Mouse (Mus musculus) erythroblast, adult 5-6 weeks (primary cell): ENCODE data around the gene Stag3. TPM values are rescaled to one million over a fixed set of nuclear protein-coding genes. Genes with fewer than 3 reads are reported as not detected.
A peak's percentile ranks its signal among the peaks of the same experiment; 100 is the strongest.

ENCODE experiments used
- ATAC-seq: replicated peaks from 2 replicates; pipeline ENCODE4 v1.8.0; 2016; ENCODE audit warnings: moderate number of reproducible peaks, mild to moderate bottlenecking, moderate TSS enrichment, inconsistent platforms; ENCODE audit not compliant: poor library complexity, low FRiP score, severe bottlenecking
- total RNA-seq, 2 experiments: library from RNA; stranded (forward) in 1 of 2; stranded (reverse) in 1 of 2; fragments of 150-400 nt in 1 of 2; fragments of 200-764, 138-1000 nt in 1 of 2; gene quantifications; 2 replicates each; pipeline versions ENCODE4 v1.2.3 to v1.2.4; 2015 to 2017; ENCODE audit warnings: low replicate concordance in 2 of 2

The Stag3 gene
- total RNA-seq (2015; ENCODE audit: low replicate concordance) (9.0 and 25.7 TPM in 2 replicates), total RNA-seq (2017; ENCODE audit: low replicate concordance) (5.6 and 10.9 TPM in 2 replicates)

GRCm38 (mm10) chr5:138279585-138280424 lies at the start of gene Stag3, which contains the start of the genes Gm43720 and Gpc2:
Gene Stag3, plus strand, starts transcription at chr5:138280240.
Gene Gm43720, minus strand, starts transcription at chr5:138279958.
Gene Gpc2, minus strand, starts transcription at chr5:138280005.
- ATAC-seq, result peak; percentile 94

- ATAC-seq, result no peak
Observed at GRCm38 (mm10) chr5:138233778-138234177, 46.3 kb upstream of the Stag3 start.

GRCm38 (mm10) chr5:138234224-138234623 lies 45.8 kb upstream of the Stag3 start:
- ATAC-seq, result no peak

DNA sequence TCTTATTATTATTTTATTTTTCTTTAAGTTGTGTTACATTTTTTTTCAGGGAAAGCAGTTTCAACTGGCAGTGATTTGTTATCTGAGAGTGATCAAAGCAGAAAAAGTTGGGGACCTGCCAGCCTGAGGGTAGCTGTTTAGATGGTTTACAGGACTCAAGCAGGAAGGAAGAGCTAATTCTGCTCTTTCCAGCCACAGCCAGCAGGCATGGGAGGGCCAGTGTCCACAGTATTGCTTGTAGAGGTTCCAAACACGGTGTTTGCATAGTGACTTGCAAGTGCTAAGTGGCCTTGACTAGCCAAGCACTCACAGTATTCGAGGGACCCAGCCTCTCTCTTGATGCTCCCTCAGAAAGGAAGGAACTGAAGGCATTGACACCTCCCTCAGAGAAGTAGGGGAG lies 38.5 kb upstream of the Stag3 start:
- no peak for ATAC-seq

DNA sequence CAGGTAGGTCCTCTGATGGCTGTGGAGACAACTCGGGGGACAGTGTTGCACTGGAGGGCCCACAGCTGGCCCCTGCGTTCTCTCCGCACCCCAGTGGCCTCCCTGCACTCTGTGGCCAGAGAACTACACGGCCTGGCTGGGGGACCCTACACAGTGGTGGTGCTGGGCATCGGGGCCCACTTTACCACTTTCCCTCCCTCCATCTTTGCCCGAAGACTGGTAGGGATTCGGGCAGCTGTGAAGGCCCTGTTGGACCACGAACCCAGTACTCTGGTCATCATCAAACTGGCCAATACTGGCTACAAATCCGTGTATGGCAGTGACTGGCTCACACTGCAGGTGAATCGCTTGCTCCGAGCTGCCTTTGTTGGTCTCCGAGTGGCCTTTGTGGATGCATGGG lies 28.9 kb upstream of the Stag3 start:
- ATAC-seq, result no peak

DNA sequence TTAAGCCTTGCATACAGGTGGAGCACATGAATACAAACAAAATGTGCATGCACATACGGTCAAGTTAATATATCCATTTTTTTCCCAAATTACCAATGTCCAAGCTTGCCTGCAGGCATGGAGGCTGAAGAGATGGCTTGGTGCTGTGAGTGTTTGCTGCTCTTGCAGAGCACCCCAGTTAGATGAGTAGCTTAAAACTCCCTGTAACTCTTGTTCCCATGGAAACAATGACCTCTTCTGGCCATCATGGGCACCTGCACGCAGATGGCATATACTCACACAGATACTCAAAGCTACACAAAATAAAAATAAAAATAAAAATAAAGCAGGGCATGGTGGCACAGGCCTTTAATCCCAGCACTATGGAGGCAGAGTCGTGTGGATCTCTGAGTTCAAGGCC lies 27.0 kb upstream of the Stag3 start:
- no peak for ATAC-seq

- peak; percentile 98 for ATAC-seq
Observed at GRCm38 (mm10) chr5:138255353-138256093, 24.5 kb upstream of the Stag3 start, which contains the start of gene Lamtor4. Gene Lamtor4, plus strand, starts transcription at chr5:138255482.

- no peak; the same call in 1 of the 2 replicates for ATAC-seq
Observed at GRCm38 (mm10) chr5:138256094-138256467, 24.0 kb upstream of the Stag3 start.

GRCm38 (mm10) chr5:138256966-138257584 lies 23.0 kb upstream of the Stag3 start:
- ATAC-seq, result no peak

GRCm38 (mm10) chr5:138257585-138257978 lies 22.5 kb upstream of the Stag3 start:
- no peak for ATAC-seq

DNA sequence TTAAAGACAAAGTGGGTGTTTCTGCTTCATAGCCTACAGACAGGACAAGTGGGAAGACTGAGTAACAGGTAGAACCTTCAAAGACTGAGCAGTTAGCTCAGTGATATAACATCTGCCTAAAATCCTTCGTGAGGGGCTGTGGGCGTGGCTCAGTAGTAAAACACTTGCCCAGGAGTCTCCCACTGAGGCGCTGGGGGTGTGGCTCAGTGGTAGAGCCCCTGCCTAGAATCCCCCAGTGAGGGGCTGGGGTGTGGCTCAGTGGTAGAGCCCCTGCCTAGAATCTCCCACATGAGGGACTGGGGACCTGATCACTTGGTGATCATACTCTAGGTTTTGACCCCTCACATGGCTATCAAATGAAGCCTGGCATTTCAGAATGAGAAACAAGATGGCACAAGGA lies 22.0 kb upstream of the Stag3 start:
- ATAC-seq, result no peak

GRCm38 (mm10) chr5:138258542-138258941 lies 21.5 kb upstream of the Stag3 start:
- ATAC-seq, result no peak

DNA sequence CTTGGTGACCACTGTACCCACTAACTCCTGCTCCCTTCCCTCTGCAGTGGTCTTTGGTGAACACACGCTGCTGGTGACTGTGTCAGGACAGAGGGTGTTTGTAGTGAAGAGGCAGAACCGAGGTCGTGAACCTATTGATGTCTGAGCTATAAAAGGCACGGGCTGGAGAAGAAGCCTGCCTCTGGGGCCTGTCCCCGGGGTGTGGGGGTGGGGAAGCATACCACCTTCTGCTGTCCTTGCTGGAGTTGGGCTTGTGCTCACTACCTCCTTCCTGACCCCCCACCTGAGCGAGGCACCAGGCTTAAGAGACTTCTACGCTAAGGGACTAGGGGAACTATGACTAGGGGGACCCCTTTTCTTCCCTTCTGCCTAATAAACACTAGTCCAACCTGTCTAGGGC lies 21.0 kb upstream of the Stag3 start:
- ATAC-seq, result no peak

DNA sequence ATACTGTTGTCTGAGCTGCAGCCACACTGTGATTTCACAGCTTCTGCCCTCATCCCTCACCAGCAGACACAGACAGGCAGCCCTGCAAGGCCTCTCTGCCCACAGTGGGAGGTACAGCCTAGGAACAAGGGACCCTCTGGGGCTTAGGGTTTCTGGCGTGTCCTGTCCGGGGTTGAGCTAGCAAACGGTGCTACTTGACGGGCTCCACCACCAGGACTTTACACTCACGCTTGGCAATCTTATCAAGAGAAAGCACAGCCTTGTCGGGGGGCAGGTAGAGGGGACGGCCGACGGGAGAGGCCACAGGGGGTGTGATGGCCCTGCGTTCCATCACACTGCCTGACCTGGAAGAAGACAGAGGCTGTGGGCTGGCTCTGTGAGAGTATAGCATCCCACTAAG lies 20.0 kb upstream of the Stag3 start:
- ATAC-seq, result no peak

DNA sequence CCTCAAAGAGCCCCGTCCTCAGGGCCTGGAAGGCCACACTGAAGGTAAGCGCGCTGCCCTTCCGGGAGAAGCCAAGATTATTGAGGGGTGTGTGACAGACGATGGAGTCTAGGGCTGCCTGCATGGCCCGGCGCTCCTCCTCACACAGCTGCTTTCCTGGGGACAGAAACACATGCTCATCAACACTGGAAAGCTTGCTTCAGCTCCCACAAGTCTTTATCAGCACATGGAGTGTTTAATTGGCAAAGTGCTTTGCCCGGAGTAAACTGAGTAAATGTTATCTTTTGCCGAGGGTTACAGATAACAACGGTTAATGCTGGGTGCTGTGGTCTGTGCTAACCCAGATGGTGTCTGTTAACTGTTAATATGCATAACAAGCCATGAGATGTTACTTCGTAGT lies 19.2 kb upstream of the Stag3 start:
- ATAC-seq, result no peak

DNA sequence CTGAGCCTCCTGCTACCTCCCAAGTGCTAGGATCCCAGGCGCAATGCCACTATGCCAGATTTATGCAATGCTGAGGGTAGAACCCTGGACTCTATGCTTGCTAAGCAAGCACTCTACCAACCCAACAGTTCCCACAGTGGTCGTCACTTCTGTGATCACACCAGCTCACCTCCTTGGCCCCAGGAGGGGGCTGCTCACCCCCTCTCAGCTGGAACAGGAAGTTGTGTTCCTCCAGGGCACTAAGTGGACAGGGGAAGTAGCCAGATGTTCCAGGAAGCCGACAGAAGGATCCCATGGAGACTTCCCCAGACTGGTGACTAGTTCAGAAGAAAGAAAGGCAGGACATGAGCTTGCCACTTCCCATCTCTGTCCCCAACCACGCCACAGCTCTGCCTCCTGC lies 18.0 kb upstream of the Stag3 start:
- no peak for ATAC-seq

GRCm38 (mm10) chr5:138262582-138263240 lies 17.3 kb upstream of the Stag3 start:
- no peak for ATAC-seq

- ATAC-seq, result peak; percentile 94
Observed at GRCm38 (mm10) chr5:138263260-138264206, 16.5 kb upstream of the Stag3 start, which contains the start of gene BC037034. Gene BC037034, minus strand, starts transcription at chr5:138264033.

- ATAC-seq, result peak; percentile 6; the same call in 1 of the 2 replicates
Observed at GRCm38 (mm10) chr5:138264207-138264578, 15.8 kb upstream of the Stag3 start.
